Mouse (Mus musculus) embryonic fibroblast, embryonic 13.5 days (primary cell): ENCODE data around the gene Dennd2a. TPM values are rescaled to one million over a fixed set of nuclear protein-coding genes. Genes with fewer than 3 reads are reported as not detected.
A peak's percentile ranks its signal among the peaks of the same experiment; 100 is the strongest.
"Not testable (repeated sequence)": the region's sequence is repeated elsewhere in the genome, so short reads cannot be mapped to it uniquely, and the experiment has no call there.

Experiments
- H3K27ac ChIP-seq: 2 replicates; pipeline ENCODE4 v1.5.1; 2012; ENCODE audit warnings: low read length, control low read depth, inconsistent platforms; ENCODE audit not compliant: insufficient read depth
- H3K4me1 ChIP-seq: 2 replicates; pipeline ENCODE4 v1.6.1; 2011; ENCODE audit warnings: low read length; ENCODE audit not compliant: control insufficient read depth, insufficient read depth
- H3K4me3 ChIP-seq: 2 replicates; pipeline ENCODE4 v1.5.1; 2011; ENCODE audit warnings: mild to moderate bottlenecking, control low read depth, low read length; ENCODE audit not compliant: insufficient read depth
- CTCF ChIP-seq: IDR thresholded peaks from 2 replicates; pipeline ENCODE4 v1.5.1; 2011; ENCODE audit warnings: mild to moderate bottlenecking, control low read depth, low read length, moderate library complexity, borderline replicate concordance; ENCODE audit not compliant: insufficient read depth
- POLR2A ChIP-seq: IDR thresholded peaks from 2 replicates; pipeline ENCODE4 v1.6.1; 2011; ENCODE audit warnings: low read depth, mild to moderate bottlenecking, control low read depth, low read length, moderate library complexity
- polyA plus RNA-seq: library from polyadenylated mRNA; stranded (reverse); fragments of >200 nt; gene quantifications from 2 replicates; pipeline ENCODE4 v1.2.4, GENCODE M21; 2011; ENCODE audit warnings: low read depth; ENCODE audit not compliant: missing spikeins, insufficient read length

Dennd2a gene
- polyA plus RNA-seq, 1 experiment: 16.1 TPM

DNA sequence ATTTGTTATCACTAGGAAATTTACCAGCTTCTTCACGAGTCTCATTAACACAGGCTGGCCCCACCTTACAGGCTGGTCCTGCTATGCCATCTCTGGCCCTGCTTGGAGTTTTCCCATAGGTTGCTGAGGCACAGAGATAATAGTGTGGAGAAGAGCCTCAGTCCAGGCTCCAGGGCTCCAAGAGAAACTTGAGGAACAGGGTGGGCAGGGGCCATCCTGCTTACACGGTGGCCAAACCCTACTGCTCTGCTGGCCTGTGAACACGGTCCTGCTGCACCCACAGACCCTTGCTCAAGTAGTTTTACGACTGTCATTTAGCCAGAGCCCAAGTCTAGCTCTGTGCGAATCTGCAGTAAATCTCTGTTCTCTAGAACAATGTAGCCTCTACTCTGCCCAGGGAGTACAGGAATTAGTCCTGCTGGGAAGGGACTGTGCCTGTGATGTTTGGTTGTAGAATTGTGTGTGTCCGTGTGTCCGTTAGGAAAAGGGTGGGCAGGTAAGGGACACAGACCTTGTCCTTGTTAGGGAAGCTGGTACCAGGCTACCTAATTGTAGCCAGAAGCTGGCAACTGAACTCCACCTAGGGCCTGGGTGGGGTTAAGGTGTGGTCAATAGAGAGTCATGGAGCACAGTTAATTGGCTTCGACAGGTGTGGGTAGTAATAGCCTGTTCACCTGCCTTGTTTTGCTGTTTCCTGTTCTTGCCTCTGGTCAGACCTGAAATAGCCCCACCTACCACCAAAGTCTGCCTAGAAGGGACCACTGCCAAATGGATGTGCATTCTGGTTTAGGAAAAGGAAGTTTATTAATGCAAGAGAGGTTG, 102.1 kb downstream of the Dennd2a start:
- no peak for TF ChIP-seq POLR2A
- no peak for TF ChIP-seq CTCF
- Histone ChIP-seq H3K27ac (no peak overlapping the region), H3K4me1 (no peaks in the 10 kb centered on the region), H3K4me3 (no peak overlapping the region)

GRCm38 (mm10) chr6:39454616-39455015, 103.1 kb downstream of the Dennd2a start:
- H3K4me3 ChIP-seq: no peak overlapping the region
- TF ChIP-seq POLR2A (no peak), CTCF (no peak)
- H3K27ac ChIP-seq: no peak overlapping the region
- H3K4me1 ChIP-seq: no peaks in the 10 kb centered on the region

- no peak overlapping the region for H3K27ac ChIP-seq
- H3K4me1 ChIP-seq: no peaks in the 10 kb centered on the region
- TF ChIP-seq POLR2A (no peak), CTCF (no peak)
- no peak overlapping the region for H3K4me3 ChIP-seq
Measured at GRCm38 (mm10) chr6:39453564-39453963, 104.1 kb downstream of the Dennd2a start.

GRCm38 (mm10) chr6:39451033-39451432, 106.6 kb downstream of the Dennd2a start:
- Histone ChIP-seq H3K4me3 (no peak overlapping the region), H3K4me1 (peaks cover 3% of the 10 kb centered on the region), H3K27ac (no peak overlapping the region)
- TF ChIP-seq CTCF (0 out of 2 replicates have a peak, but pooled peaks have one; percentile 6), POLR2A (no peak)

- no peak for TF ChIP-seq POLR2A
- TF ChIP-seq CTCF: no peak
Measured at GRCm38 (mm10) chr6:39450580-39450979, 107.1 kb downstream of the Dennd2a start.

DNA sequence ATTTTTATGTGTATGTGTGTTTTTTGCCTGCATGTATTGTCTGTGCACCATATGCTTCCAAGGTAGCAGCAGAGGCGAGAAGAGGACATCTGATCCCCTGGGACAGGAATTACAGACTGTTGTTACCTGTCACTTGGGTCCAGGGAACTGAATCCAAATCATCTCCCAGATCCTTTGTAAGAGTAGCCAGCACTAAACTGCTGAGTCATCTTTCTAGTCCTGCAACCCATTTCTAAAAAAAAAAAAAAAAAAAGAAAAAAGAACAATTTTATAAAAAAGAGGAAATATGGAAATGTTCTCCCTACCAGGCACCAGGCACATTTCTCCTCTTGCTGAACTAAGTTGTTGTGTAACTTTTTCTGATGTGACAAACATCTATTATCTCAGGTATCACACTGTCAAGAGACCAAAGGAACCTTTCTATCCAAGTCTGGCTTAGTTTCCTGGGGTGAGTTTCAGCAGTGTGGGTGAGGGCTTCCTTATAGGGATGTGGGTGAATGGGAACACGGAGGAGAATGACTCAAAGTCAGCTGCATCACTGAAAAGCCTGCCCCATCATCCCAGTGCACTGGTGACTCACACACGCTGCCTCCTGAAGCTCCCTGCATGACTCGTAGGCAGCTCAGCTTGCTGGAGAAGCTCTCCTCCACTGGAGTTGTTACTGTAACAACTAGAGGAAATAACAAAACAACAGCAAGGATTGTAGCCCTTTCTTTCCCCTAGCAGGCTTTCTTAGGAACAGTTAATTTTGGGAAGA, 110.1 kb downstream of the Dennd2a start:
- Histone ChIP-seq H3K27ac (peak overlapping the region; percentile 52), H3K4me1 (peaks cover 3% of the 10 kb centered on the region), H3K4me3 (no peak overlapping the region)
- no peak for TF ChIP-seq CTCF
- no peak for TF ChIP-seq POLR2A

More at GRCm38 (mm10) chr6:39450580-39450979, 107.1 kb downstream of the Dennd2a start:
- peaks cover 3% of the 10 kb centered on the region for H3K4me1 ChIP-seq
- no peak overlapping the region for H3K4me3 ChIP-seq
- no peak overlapping the region for H3K27ac ChIP-seq

GRCm38 (mm10) chr6:39445801-39446572, 111.7 kb downstream of the Dennd2a start:
- peaks cover 3% of the 10 kb centered on the region for H3K4me1 ChIP-seq
- no peak overlapping the region for H3K4me3 ChIP-seq
- H3K27ac ChIP-seq: no peak overlapping the region
- TF ChIP-seq POLR2A (no peak), CTCF (no peak)

- peaks cover 3% of the 10 kb centered on the region for H3K4me1 ChIP-seq
- no peak overlapping the region for H3K27ac ChIP-seq
- TF ChIP-seq POLR2A: no peak
- no peak for TF ChIP-seq CTCF
- no peak overlapping the region for H3K4me3 ChIP-seq
Measured at GRCm38 (mm10) chr6:39442786-39443287, 114.8 kb downstream of the Dennd2a start.

DNA sequence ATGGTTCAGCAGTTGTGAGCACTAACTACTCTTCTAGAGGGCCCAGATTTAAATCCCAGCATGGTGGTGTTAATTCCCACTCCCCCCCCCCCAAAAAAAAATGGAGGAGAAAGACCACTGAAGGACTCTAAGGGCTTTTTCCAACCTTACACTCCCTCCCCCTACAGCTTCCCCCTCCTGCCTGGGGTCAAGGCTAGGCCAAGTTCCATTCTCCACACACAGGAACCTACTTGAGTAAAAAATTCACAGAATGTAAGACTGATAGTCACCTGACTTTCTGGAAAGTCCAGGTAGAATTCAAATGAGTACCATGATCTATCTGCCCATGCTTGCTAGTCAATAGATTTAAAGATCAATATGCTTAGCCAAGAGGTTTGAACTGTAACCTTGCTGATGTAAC, 117.5 kb downstream of the Dennd2a start:
- no peaks in the 10 kb centered on the region for H3K4me1 ChIP-seq
- TF ChIP-seq POLR2A (no peak), CTCF (no peak)
- H3K4me3 ChIP-seq: no peak overlapping the region
- H3K27ac ChIP-seq: no peak overlapping the region

DNA sequence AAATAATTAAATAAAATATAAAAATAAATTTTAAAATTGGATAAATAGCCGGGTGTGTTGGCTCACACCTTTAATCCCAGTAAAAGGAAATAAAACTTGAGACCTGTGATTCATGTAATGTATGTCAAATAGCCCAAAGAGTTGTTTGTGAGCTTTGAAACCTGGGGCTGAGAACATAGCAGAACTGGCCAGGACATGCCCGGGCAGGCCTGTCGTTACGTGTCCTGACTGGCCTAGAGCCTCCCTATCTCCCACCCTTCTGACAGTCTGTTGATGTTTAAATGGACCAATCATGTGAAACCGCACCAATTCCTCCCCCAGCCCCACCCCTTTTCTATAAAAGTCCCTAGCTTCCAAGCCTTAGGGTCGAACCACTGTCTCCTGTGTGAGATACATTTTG, 120.1 kb downstream of the Dennd2a start:
- H3K4me1 ChIP-seq, H3K4me3 ChIP-seq, H3K27ac ChIP-seq: not testable (repeated sequence)
